Mouse (Mus musculus) retina, postnatal 7 days (tissue): ENCODE results near the gene Foxp1.

ENCODE experiments used
- DNase-seq: peaks from one replicate; pipeline ENCODE4 v3.0.0-alpha.2; 2012; ENCODE audit warnings: low read depth, low spot score

Gene Foxp1

DNA sequence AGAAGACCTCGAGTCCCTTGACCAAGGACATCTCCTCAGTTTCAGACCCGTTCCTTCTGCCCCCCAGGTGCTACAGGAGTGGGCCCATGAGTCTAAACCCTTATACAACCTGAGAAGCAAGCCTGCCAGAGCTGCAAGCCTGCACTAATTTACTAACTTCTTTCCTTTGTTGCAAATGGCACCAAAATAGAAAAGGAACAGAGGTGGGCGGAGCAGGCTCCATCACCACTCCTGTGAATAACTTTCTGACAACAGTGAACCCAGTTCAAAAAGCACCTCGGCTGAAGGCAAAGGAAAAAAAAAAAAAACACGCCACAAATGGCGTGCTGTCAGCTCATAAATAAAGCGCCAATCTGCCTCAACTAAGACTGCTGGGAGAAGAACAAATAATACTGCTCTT lies 81.4 kb downstream of the Foxp1 start:
- DNase-seq: no peak

DNA sequence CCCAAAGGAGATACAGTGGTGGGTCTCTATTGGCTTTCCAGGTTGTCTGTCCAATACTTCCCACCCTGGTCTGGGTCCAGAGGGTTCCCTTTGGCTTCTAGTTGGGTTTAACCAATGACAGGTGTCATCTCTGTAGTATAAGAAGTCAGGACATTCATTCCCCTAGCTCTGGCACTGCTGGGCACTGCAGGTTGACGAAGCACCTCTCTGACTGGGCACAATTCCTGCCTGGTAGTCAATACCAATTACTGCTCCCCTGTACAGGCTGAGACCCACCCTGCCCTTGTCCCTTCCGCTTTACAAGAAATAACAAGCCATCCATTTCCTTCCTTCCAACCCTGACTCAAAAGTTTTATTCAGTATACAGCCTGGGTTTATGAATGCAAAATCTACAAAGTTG lies 81.9 kb downstream of the Foxp1 start:
- DNase-seq: no peak

DNA sequence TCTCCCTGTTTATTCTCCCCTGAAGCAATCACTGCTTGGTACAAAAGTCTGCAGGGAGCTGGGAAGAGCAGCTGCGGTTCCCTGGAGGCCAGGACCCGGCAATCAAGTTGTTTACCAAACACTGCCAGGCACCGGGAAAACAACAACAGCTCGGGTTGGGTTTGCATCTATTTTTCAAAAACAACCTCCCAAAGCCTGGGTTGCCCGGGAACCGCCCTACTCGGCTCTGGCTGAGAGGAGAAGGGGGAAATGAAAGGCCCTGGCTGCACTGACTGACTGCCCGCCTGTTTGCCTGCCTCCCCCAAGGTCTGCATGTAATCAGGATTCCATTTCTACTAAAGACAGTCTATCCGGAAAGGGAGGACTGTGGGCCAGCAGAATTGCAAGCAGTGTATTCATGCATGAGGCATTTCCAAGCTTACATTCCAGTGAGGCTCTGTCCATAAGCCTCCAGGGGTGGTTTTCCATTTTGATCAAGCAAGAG lies 82.6 kb downstream of the Foxp1 start:
- DNase-seq: no peak

DNA sequence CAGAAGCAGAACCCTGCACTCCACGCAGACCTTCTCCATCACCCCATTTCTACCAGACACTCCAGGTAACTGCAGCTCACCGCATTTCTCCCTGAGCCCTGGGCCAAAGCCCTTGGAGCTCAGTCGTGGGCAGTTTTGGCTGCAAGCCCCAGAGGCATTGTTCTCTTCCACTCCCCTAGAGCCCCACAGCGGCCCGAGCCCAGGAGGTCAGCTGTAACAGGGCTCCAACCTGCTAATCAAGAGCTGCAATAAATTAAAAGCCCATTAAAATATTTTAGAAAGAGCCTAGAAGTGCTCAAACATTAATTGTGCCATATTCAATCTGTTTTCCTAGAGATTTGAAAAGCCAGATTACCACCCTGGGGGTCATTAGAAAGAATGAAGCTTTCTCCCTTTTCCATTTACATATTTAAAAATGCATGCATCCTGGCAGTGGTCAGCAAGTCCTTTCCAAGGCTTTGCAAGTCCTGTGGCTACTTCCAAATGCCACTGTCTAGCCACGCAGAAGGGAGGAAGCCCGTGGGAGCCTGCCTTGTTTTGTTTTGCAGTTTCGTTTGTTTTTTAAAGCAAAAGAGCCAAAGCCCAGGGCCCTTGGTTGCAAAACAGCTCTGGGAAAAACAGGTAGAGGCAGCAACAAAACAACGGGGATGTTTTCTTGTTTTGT lies 83.2 kb downstream of the Foxp1 start:
- no peak for DNase-seq

DNA sequence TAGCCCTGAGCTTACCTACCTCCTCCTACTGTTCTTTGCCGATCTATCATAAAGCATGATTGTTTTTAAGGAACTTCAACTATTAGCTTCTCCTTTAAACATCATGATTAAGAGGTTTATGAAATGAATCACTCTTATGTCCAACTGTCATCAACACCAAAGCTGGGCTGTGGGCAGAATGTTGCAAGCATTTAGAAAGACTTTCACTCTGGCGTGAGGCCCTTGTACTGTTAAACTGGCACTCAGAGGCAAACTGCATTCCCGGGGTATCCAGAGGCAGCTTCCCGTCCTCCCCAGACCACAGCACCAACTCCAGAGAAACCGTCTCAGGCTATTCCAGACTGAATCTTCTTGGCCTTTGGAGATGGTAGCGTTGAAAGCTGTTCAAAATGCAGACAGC lies 86.2 kb downstream of the Foxp1 start:
- no peak for DNase-seq

DNA sequence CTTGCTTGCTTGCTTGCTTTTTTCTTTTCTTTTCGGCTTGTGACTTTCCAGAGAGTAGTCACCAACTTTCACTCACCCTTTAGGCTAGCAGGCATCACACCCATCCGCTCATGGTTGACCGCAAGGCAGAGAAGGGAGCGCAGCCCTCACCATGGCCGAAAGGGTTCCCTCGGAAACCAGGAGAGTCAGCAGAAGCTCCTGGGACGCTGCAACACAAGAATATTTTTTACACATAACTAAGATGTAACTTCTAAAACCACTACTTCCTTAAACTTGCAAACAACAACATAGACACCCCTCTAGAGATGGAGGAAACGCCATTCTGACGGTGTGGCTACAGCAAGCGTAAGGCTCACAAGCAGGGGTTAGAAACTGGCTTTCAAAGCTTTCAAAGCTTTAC lies 87.4 kb downstream of the Foxp1 start:
- no peak for DNase-seq

DNA sequence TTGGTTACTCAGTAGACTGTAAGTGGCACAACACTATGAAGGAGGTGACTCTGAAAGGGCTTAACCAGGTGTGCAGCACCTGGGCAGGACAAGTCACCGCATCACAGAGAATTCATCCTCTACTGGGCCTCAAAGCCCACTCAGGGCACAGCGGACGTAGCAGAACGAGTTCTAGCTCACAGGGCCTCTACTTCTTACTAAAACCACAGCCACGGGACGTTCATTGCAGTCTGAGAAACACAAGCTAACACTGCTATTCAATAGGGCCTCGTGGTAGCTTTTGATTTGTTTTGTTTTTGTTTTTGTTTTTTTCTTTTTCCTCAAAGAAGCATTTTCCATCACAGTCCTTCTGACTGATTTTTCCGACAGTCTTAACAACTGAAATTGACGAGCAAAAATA lies 89.5 kb downstream of the Foxp1 start:
- DNase-seq: no peak

DNA sequence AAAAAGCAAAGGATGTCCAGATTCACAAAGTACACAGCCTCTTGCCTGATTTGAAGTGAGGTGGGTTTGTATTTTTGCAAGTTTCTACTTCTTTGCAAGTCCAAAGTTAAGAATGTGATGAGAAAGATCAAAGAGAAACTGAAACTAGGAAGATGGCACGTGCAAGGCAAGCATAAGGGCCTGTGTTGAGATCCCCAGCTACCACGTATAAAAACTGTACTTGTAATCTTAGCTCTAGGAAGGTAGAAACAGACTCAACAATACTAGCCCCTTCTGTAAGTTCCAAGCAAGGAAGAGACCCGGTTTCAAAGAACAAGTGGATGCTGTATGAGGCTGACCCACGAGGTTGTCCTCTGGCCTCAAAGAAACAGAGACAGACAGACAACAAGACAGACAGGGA lies 90.6 kb downstream of the Foxp1 start:
- no peak for DNase-seq

DNA sequence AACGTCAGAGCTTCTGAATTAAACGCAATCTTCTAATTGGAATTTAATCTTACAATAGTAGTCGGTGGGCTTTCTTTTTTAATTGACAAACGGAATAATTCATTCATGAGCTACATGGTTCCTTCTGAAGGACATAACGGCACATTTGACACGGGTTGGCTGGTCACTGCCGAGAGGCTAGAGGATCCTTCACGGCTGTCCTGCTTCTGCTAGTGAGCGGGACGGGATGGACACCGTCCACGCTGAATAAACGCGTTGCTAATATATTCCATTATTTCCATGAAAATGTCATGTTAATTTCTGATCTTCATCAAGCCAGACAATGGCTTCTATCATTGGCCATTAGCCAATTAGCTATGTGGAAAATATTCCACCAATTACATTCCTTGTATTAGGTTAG lies 92.0 kb downstream of the Foxp1 start:
- DNase-seq: no peak

DNA sequence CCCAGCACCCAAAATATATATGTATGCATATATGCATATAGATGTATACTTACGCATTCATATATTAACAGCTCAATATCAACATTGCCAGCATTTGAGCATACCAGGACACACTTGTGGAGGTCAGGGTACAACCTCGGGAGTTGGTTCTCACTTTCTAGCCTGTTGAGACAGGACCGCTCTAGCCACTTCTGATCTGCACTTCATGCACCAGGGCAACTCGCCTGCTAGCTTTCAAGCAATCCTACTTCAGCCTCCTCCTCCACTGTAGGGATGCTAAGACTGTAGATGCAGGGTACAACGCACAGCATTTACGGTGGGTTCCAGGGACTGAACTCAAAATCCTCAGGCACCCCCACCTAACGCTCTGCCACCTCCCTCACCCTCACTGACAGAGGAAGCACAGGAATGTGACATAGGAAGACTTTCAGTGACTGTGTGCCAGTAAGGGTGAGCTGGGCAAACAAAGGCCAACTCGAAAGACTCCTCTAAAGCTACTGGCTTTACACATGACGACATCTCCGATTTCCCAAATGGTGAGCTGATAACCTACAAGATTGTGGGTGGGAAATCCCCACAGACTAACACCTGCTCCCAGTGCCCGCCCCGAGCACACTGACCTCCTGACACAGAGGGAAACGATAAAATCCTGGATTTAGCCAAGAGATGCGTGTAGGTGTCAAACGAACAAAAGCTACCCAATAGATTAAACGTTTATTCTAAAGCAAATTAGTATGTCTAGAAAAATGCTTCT lies 93.0 kb downstream of the Foxp1 start:
- DNase-seq: no peak

DNA sequence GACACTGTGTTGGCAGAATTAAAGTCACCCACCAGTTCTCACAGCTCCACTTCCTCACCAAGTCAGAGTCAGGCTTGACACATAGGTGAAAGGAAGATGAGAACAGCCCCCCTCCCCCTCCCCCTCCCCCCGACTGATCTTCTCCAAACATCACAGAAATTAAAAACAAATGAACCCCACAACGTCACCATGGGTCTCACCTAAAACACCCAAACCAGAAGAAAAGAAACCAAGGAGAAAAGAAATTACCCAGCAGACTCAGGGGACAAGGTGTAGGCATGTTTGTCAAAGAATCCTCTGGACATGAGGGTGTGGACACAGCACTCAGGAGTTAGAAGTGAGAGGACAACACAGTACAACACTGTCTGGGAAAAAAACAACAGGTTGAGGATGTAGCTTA lies 93.6 kb downstream of the Foxp1 start:
- no peak for DNase-seq

DNA sequence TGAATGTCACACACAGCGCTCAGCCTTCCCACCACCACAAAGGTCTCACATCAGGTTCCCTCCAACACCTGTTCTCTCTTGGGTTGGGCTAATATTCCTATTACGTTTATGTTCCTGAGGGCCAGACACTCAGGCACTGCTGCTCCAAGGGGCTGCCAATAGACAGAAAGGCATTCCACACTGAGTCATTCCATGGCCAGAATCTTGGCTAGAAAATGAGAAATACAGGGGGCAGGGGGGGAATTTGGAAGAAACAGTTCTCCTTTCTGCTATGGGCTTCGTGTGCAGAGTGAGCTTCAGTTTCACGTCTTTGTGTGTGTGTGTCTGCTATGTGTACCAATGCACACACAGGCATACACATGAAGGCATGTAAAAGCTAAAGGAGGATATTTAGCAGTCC lies 95.2 kb downstream of the Foxp1 start:
- DNase-seq: no peak

DNA sequence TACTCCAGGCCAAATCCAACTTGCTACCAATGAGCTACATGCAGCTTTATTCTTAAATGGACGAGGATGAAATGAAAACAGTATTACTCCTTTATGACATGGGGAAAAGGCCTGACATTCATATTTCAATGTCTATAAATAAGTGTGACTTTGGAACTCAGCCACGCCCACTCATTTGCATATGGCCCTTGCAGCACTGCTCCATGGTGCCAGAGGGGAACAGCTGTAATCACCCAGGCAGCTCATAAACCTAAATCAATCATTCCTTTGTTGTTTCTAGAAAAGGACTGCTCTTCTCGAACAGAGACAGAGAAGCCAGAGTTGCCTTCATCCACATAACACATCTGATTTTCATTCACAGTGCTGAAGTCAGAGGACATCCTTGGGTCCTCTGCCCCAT lies 97.5 kb downstream of the Foxp1 start:
- no peak for DNase-seq

DNA sequence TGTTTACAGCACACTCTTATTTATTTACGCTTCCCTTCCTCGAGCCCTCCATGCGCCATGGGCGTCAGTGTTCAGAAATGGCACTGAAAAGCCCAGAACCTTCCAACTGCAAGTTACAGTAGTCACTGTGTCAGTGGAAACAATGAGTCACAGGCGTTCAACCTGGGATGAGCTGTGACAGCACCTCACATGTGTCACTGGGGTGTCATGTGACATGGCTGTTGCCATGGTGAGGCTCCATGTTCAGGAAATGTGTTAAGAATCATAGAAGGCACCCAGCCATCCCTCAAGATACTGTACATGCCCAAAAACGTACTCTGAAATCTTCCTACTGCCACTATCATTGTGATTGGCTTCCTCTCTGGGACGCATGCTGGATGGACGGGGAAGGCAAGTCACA lies 101.9 kb downstream of the Foxp1 start:
- DNase-seq: no peak

DNA sequence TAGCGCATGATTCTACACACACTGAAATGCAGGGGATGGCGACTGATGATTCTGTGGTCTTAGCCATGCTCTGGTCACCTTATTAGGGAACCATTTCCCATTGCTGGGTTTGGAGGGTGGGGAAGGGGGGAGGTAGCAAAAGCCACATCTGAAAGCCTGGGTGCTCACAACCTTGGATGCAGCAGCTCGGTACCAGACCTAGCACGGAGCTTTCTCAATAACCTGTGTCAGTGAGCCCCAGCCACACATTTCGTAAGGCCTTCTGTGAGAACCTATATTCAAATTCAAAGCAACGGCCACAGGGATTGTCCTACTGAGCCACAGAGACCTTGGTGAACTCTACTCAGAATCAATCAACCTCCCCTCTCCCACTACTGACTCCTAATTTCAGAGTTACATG lies 109.9 kb downstream of the Foxp1 start:
- DNase-seq: no peak

DNA sequence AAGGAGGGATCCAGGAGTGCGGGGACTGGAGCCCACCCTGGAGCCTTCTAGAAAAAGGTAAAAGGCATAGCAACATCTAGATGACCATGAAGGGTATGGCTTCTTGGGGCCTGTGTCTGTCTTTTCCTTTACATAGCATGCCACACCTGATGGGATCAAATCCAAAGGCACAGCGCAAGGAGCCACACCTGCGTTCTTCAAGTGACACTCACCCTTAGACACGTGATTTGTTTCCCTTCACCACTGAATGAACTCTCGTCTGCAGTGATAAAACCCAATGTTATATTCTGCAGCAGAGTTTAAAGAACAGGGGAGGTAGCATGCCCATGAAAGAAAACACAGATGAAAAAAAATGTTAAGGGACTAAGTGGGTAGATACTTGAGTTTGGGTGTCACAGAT lies 112.9 kb downstream of the Foxp1 start:
- no peak for DNase-seq

DNA sequence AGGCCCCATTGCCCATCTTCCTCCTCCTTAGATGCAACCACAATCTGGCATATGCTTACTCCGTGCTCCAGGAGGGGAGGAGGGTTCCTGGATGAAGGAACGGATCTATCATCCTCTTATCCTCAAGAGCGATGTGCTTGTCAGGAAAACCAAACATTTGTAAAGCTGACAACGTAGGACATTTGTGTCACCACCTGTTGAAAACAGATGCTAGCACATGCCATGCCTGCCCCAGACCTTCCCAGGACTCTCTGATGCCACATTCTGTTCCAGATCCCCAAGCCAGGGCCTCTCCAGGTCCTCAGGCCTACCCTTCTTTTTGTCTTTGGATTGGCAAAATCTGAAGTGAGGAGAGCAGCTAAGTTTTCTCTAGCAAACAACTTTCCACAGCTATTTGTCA lies 113.6 kb downstream of the Foxp1 start:
- DNase-seq: no peak

DNA sequence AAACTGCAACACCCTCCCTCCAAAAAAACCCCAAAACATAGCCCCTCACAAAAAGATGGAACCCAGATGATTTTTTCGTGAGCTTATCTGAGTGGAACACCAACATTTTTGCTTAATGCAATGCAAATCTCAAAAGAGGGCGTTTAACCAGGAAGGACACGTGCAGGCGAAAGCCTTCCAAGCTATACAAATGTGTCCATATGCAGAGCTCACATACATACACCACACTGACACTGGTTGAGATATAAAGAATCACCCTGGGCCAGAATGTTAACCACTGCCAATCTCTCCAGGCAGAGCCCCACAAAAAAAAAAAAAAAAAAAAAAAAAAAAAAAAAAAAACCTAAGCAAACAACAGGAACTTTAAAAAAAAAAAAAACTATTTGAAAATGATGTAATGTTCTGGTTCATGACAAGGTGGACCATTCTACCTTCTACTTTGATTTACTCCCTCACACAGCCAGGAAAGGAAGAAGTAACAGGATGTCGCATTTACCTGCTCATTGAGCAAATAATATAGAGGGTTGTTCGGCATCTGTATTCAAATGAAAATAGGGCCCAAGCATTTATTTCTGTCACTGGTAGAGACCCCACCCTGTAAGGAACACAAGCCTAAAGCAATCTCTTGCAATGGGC lies 118.6 kb downstream of the Foxp1 start:
- DNase-seq: no peak

DNA sequence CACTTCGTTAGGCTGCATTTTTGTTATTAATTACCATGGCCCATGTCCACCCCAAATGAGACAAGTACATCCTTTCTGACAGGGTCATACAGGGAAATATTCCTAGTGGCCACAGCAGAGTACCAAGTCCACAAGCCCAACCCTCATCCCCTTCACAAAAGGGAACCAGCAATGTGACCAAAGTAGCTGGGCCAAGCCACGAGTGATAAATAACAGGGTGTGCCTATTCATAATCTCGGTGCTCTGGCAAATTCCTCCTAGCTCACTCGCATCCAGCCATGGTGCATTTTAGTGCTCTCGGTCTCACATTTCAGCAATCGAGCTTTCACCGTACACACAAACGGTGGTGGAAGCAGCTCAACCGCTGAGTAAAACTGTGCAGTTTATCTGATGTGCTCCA lies 119.6 kb downstream of the Foxp1 start:
- no peak for DNase-seq

DNA sequence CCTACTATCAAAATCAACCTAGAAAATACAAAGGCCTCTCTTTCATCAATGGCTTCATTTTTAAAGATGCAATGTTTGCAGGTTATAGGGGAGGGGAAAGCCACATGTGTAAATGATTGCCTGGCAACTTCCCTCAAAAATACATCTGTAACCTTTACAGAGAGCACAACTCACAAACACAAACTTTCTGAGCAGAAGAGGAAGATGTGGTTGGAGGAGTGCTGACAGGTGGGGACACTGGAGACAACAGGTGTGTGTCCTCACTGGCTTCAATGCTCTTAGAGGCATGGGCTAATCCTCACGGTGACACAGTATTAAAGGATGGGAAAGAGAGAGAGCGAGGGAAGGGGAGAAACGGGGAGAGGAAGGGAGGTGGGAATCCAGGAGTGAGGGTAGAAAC lies 120.2 kb downstream of the Foxp1 start:
- no peak for DNase-seq

DNA sequence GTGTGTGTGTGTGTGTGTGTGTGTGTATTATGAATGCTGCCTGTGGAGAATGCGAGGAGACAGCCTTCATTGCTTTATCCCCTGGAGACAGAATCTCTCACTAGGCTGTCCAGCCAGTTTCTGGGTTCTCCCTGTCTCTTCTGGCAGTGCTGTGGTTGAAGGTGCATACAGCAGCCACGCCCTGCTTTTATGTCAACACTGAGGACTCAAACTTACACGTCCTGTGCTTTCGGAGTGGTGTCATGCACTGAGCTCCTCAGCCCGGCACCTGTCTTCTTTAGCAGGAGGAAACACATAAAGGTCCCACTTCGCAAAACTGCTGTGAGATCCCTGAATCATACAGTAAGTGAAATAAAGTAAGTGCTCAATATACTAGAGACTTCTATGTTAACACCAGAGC lies 120.7 kb downstream of the Foxp1 start:
- no peak for DNase-seq

DNA sequence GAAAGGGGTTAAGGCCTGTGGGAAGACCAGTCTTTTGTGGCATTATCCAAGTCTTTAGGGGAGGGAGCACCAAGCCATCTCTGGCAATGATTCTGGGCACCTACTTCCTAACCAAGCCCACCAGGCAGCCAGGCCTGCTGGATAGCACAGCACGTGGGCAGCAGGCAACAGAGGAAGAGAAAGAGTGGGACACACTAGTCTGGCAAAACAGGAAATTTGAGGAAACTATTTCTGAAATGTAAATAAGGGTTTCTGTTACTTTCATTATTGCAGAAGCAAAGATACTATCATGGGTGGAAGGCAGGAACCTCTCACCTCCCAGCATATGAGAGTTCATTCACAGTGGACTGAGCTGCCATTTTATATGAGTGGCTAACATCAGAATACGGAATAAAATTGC lies 121.3 kb downstream of the Foxp1 start:
- DNase-seq: no peak

DNA sequence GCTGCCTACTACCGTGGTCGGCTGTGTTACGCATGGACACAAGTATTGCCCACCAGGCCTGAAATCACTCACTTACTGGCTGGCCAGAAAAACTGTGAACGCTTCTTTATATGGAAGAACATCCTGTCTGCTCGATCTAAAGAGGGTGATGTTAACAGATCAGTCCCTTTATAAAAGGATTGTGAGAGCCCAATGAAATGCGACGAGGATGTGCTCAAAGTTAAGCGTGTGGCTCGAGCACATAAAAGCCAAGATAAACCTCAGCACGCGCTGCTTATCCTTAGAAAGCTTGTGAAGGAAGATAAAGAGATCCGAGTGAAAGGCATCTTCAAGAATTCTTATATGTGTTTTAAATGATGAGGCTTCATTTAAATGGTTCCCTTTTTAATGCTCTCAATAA lies 126.8 kb downstream of the Foxp1 start:
- DNase-seq: no peak
